Mouse (Mus musculus) hindbrain, postnatal 0 days (tissue): ENCODE results near the gene Hc. TPM values are rescaled to one million over a fixed set of nuclear protein-coding genes. Genes with fewer than 3 reads are reported as not detected.
A peak's percentile ranks its signal among the peaks of the same experiment; 100 is the strongest.

ENCODE experiments used
- ATAC-seq: fragments of 200-750 bp; cut with Nextera tagmentation; 2 replicates; pipeline ENCODE4 v1.8.0; 2017; ENCODE audit warnings: mild to moderate bottlenecking, moderate TSS enrichment, moderate library complexity
- DNase-seq: peaks from one replicate; pipeline ENCODE4 v3.0.0-alpha.2; 2015; ENCODE audit warnings: low spot score
- H3K27ac ChIP-seq: fragments of 300-500 bp; sonication (generic); 2 replicates; pipeline ENCODE4 v1.5.1; 2014; ENCODE audit warnings: mild to moderate bottlenecking
- H3K27me3 ChIP-seq: fragments of 300-500 bp; sonication (generic); 2 replicates; pipeline ENCODE4 v1.6.1; 2014; ENCODE audit warnings: low read length, mixed read lengths; ENCODE audit not compliant: insufficient read depth
- H3K36me3 ChIP-seq: fragments of 300-500 bp; sonication (generic); 2 replicates; pipeline ENCODE4 v1.6.1; 2014; ENCODE audit warnings: low read length, mixed read lengths; ENCODE audit not compliant: insufficient read depth
- H3K4me1 ChIP-seq: fragments of 300-500 bp; sonication (generic); 2 replicates; pipeline ENCODE4 v1.6.1; 2014; ENCODE audit warnings: antibody characterized with exemption, low read length, mixed read lengths; ENCODE audit not compliant: insufficient read depth
- H3K4me2 ChIP-seq: fragments of 300-500 bp; sonication (generic); 2 replicates; pipeline ENCODE4 v1.6.1; 2014; ENCODE audit warnings: low read depth, mild to moderate bottlenecking, low read length, moderate library complexity, mixed read lengths
- H3K4me3 ChIP-seq: fragments of 300-500 bp; sonication (generic); 2 replicates; pipeline ENCODE4 v1.5.1; 2014; ENCODE audit warnings: low read length
- H3K9ac ChIP-seq: fragments of 300-500 bp; sonication (generic); replicated peaks from 2 replicates; pipeline ENCODE4 v1.6.1; 2014; ENCODE audit warnings: mild to moderate bottlenecking, low read length, moderate library complexity, mixed read lengths
- H3K9me3 ChIP-seq: fragments of 300-500 bp; sonication (generic); 2 replicates; pipeline ENCODE4 v1.6.1; 2016; ENCODE audit warnings: low read length, mixed read lengths
- CTCF ChIP-seq: IDR thresholded peaks from 2 replicates; pipeline ENCODE4 v1.5.1; 2016; ENCODE audit warnings: antibody characterized with exemption, control low read depth, low read depth
- WGBS: fragments of 180-500 bp; shearing (Covaris S2); extraction: QIAGEN DNeasy Blood & Tissue Kit; methylation state at CpG from one replicate; pipeline ENCODE4 v1.1.7; 2014; 5-methylcytosine and 5-hydroxymethylcytosine counted together
- polyA plus RNA-seq: library from polyadenylated mRNA; unstranded; fragments of >200 nt; fragmentation: Nextera tagmentation; extraction: Ambion mirVana; gene quantifications from 2 replicates; pipeline ENCODE4 v1.2.1, GENCODE M21; 2015
- total RNA-seq: library from RNA; depleted of rRNA; stranded (reverse); fragments of >200 nt; gene quantifications from 2 replicates; pipeline ENCODE4 v1.2.3, GENCODE M21; 2014

The Hc gene
- total and polyA plus RNA-seq, 2 experiments from 2014 or later = 0.10 to 0.69 TPM

DNA sequence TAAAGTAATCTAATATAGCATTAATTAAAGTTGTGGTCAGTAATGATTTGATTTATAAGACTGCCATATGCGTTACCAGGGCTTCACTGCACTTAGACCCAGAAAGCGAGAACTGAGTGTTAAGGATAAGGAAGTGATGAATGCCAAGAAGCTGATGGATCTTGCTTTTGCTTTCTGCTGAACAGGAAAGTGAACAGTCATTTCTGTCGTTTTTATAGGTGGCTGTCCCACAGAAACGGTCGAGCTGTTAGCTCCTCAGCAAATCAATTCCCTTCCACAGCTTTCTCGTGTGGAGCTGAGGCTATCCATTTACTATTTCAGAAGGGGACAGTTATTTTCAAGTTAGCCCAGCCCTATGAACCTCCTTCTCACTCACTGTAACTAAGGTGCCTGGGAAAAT is 341 bp downstream of the Hc start:
- no peak for TF ChIP-seq CTCF
- H3K4me2 ChIP-seq = no peak overlapping the region
- H3K4me3 ChIP-seq = no peak overlapping the region
- H3K27me3 ChIP-seq = no peaks in the 10 kb centered on the region
- H3K9me3 ChIP-seq = no peaks in the 10 kb centered on the region
- DNase-seq (no peak), ATAC-seq (no peak)
- 78% methylated on average over 6 of the region's 6 CpGs for WGBS
- no peaks in the 10 kb centered on the region for H3K36me3 ChIP-seq
- H3K27ac ChIP-seq = no peak overlapping the region
- H3K4me1 ChIP-seq = no peaks in the 10 kb centered on the region
- no peak overlapping the region for H3K9ac ChIP-seq

DNA sequence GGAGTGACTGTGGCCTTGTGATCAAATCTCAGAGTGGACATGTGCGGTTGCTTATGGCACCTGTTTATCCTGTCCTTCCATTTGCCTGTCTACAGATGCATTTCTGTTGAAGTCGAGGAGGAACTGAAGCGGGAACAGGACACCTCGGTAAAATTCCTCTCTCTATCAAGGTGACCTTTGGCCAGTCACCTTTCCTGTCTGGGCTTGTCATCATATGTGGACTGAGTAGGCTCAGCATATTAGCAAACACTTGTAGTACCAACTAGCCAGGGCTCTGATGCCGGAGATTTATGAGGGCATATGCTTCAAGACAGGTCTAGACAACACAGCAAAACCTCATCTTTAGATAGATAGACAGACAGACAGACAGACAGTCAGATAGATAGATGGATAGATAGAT is 982 bp downstream of the Hc start:
- WGBS = 85% methylated on average over 5 of the region's 5 CpGs
- DNase-seq = no peak
- no peaks in the 10 kb centered on the region for H3K9me3 ChIP-seq

DNA sequence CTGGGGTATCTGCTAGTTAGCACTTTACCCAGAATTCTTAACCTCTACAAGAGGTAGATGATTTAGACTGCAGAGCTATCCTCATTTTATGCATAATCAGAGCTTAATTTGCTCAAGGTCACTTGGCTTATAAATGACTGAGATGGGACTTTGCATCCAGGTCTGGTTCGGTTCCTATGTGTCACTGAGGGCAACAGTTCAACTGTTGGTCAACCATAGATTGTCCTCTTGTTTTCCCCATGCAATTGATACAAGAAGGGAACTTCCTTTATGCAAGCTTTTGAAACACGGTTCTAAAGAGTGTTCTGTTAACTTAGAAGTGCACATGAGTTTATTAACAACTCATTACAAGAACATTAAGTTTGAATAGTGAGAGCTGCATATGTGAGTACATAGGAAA is 2.9 kb downstream of the Hc start:
- H3K27me3 ChIP-seq = no peaks in the 10 kb centered on the region
- H3K27ac ChIP-seq = no peak overlapping the region
- ATAC-seq (no peak), DNase-seq (no peak)
- no peaks in the 10 kb centered on the region for H3K4me1 ChIP-seq
- no peak overlapping the region for H3K9ac ChIP-seq
- H3K4me3 ChIP-seq = no peak overlapping the region
- H3K4me2 ChIP-seq = no peak overlapping the region
- H3K9me3 ChIP-seq = no peaks in the 10 kb centered on the region
- no peak for TF ChIP-seq CTCF
- 82% methylated on average over 2 of the region's 2 CpGs for WGBS
- H3K36me3 ChIP-seq = no peaks in the 10 kb centered on the region

More for the DNA sequence above, 982 bp downstream of the Hc start:
- Histone ChIP-seq H3K27ac (no peak overlapping the region), H3K27me3 (no peaks in the 10 kb centered on the region), H3K36me3 (no peaks in the 10 kb centered on the region), H3K4me2 (no peak overlapping the region), H3K9ac (no peak overlapping the region), H3K4me3 (no peak overlapping the region), H3K4me1 (no peaks in the 10 kb centered on the region)
- TF ChIP-seq CTCF = no peak
- no peak for ATAC-seq

DNA sequence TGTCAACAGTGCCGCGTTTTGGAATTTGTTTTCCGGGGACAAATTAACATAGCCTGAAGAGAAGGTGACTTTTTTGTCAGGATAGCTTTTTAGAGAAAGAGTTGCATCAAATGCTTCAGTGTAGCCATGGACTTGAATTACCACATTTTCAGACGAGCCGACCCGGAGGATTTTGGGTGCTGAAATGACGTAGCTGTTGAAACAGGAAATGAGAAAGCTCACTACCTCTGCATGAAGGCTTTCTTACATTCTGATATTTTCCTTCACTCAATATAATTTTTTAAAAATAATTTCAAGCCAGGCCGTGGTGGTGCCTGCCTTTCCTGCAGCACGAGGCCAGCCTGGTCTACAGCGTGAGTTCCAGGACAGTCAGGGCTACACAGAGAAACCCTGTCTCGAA is 4.0 kb downstream of the Hc start:
- no peak for TF ChIP-seq CTCF
- no peak overlapping the region for H3K27ac ChIP-seq
- H3K27me3 ChIP-seq = no peaks in the 10 kb centered on the region
- no peaks in the 10 kb centered on the region for H3K36me3 ChIP-seq
- H3K9me3 ChIP-seq = no peaks in the 10 kb centered on the region
- H3K4me2 ChIP-seq = no peak overlapping the region
- ATAC-seq (no peak), DNase-seq (no peak)
- H3K4me3 ChIP-seq = no peak overlapping the region
- 91% methylated on average over 11 of the region's 11 CpGs for WGBS
- H3K4me1 ChIP-seq = no peaks in the 10 kb centered on the region
- no peak overlapping the region for H3K9ac ChIP-seq

- Histone ChIP-seq H3K4me2 (no peak overlapping the region), H3K27me3 (no peaks in the 10 kb centered on the region), H3K27ac (no peak overlapping the region), H3K4me3 (no peak overlapping the region), H3K9ac (no peak overlapping the region), H3K4me1 (no peaks in the 10 kb centered on the region), H3K36me3 (no peaks in the 10 kb centered on the region), H3K9me3 (no peaks in the 10 kb centered on the region)
- peak; percentile 66 for TF ChIP-seq CTCF
- ATAC-seq (no peak), DNase-seq (peak; percentile 39)
- 41% methylated on average over 5 of the region's 5 CpGs for WGBS
Measured at GRCm38 (mm10) chr2:35048851-35049250, 12.4 kb downstream of the Hc start.

DNA sequence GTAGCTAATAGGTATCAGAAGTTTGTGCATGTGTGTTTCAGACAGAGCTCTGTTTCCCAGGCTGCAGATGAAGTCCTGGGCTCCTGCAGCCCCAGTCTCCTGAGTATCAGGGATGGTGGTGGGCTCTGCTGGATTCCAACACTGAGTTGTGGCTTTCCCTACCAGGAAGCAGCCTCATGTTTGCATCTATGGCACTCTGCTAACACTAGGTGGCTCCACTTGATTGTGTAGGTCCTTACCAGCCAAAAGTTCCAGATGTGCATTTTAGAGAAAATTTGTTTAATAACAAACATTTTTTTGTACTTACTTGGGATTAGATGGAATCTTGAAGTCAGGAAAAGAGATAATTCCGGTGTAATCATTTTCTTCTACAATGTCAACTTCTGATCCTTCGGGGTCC is 16.3 kb downstream of the Hc start:
- Histone ChIP-seq H3K27me3 (no peaks in the 10 kb centered on the region), H3K4me2 (no peak overlapping the region), H3K4me1 (no peaks in the 10 kb centered on the region), H3K27ac (no peak overlapping the region), H3K9me3 (no peaks in the 10 kb centered on the region), H3K9ac (no peak overlapping the region), H3K4me3 (no peak overlapping the region), H3K36me3 (no peaks in the 10 kb centered on the region)
- WGBS = 78% methylated on average over 2 of the region's 2 CpGs
- peak; percentile 66 for TF ChIP-seq CTCF
- peak; percentile 50 for DNase-seq
- no peak for ATAC-seq

DNA sequence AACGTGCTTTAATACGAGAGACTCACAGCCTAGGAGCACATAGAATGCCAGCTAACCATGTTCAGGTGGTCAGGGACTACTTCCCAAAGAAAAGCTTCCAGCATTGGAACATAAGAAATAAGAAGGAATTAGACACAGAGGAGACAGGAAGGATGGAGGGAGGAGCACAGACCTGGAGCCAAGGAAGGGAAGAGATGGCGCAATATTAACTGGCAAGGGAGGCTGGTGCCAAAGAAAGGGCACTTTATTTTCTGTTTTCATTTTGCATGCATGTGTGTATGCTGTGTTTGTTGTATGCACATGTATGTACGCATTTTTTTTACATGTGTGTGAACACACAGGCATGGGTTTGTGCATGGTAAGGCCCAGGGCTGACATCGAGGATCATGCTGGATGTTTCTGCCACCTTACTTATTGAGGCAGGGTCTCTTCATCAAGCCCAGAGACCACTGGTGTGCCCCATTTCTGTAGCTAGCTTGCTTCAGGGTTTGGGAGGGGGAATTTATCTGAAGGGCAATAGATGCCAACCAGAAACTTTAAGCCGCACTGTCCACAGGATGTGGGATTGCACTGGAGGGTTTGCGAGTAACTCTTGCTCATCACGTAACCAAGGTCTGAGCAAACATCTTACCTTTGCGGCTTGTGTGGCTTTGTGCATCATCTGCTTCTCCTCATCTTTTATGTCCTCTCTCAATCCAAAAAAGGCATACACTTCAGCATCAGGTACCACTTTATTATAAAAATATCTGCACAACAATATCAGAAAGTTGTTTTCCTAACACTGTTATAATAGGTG is 22.5 kb downstream of the Hc start:
- TF ChIP-seq CTCF = no peak
- no peak for DNase-seq
- WGBS = 90% methylated on average over 9 of the region's 9 CpGs
- Histone ChIP-seq H3K27ac (no peak overlapping the region), H3K36me3 (no peaks in the 10 kb centered on the region), H3K9me3 (no peaks in the 10 kb centered on the region), H3K9ac (no peak overlapping the region), H3K4me3 (no peak overlapping the region), H3K27me3 (no peaks in the 10 kb centered on the region), H3K4me1 (no peaks in the 10 kb centered on the region), H3K4me2 (no peak overlapping the region)
- no peak for ATAC-seq
